Mouse (Mus musculus): ENCODE measurements at regions not wholly inside any gene's neighbourhood (a gene's known extent, or its start where the extent isn't known, plus 50 kb on each side); places are given as distances from the start of the nearest gene placed in this dataset.

GRCm38 (mm10) chr19:45288722-45289121, 53.1 kb upstream of the Lbx1 start:
- no peak for DNase-seq (ENCODE audit: low spot score)

- no peak for DNase-seq (ENCODE audit: low spot score)
Observed at GRCm38 (mm10) chr19:45297812-45298211, 62.2 kb upstream of the Lbx1 start.

DNA sequence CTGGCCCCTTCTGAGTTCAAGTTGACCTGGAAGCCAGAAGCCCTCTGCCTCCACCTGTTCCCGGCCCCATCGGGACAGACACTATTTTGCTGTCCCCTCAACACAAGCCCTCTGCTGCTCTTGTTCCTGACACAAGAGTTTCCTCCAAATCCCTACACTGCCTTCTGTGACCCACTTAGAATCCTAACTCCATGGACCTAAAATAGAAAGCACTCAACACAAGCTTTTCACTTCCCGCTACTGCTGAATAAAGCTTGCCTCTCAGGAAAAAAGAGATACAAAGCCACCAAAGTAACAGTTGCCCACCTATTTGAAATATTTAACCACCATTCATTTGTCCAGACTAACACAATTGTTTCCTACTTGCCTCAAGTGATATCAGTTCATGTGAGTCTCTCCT, 63.7 kb upstream of the Lbx1 start:
- DNase-seq (ENCODE audit: low spot score), result no peak

GRCm38 (mm10) chr19:45299768-45300167, 63.8 kb upstream of the Btrc start:
- DNase-seq (ENCODE audit: low spot score), result no peak

- no peak for DNase-seq (ENCODE audit: low spot score)
Observed at GRCm38 (mm10) chr19:45300691-45301431, 62.7 kb upstream of the Btrc start.

DNA sequence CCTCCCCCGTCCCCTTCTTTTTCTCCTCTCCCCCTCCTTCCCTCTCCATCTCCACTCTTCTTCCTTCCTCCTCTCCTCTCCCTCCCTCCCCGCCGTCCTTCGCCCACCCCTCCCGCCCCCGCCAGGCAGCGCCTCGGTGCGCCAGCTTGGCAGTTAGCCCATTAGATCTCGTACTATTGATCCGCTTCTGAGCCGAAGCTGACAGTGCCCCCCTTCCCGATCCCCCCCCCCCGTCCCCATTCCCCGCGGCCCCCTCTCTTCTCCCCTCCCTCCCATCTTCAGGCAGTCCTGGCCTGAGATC, 62.2 kb upstream of the Btrc start:
- no peak for DNase-seq (ENCODE audit: low spot score)

DNA sequence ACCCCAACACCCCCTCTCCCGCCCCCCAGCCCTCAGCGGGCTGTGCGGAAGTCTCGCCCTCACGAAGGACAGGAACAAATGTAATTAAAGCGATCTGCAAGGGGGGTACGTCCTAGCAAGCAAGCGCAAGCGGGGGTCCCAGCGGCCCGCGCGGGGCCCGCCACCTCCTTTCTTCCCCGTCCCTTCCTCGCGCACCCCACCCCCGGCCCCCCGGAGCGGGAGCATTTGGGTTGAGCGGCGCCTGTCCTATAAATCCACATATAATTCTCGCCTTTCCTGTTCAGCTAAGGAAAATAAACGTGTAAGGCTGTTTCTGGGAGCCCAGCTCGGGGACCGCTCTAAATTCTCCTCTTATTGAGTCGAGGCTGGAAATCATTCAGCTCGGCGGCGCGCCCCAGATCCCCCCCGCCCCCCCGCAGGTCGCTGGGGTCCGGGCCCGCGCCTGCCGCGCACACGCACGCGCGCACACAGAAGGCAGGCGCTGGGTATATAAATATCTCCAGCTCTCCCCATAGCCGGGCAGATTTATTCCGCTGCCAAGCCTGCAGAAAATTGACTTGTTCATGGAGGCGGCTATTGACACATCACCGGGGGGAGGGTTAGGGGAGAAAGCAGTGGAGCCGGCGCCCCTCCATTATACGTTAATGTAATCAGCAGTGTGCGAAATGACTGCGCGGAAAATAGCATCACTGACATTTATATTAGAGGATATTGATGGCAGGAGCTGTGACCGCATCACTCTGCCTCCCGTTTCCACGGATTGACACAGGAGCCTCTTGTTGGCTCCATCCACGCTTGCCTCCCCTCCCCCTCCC, 61.6 kb upstream of the Btrc start:
- DNase-seq (ENCODE audit: low spot score), result no peak

- no peak for DNase-seq (ENCODE audit: low spot score)
Observed at GRCm38 (mm10) chr19:45302548-45303241, 60.8 kb upstream of the Btrc start.

DNA sequence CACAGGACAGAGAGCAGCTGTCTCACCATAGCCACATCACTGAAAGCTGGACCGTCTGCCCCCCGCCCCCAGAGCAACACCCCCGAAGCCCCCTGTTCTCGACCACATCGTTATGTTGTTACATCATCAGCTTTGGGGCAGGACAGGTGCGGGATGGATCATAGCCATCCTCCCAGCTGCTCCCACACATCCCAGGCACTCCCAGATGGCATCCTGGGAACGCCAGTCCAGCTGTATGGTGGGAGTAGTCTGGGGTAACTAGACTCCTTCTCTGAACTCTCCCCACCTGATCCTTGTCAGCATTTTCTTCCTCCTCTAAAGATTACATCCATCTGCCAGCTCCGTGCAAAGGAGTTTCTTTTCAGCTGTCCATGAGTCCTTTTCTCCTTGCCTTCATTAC, 59.0 kb upstream of the Btrc start:
- DNase-seq (ENCODE audit: low spot score), result no peak

DNA sequence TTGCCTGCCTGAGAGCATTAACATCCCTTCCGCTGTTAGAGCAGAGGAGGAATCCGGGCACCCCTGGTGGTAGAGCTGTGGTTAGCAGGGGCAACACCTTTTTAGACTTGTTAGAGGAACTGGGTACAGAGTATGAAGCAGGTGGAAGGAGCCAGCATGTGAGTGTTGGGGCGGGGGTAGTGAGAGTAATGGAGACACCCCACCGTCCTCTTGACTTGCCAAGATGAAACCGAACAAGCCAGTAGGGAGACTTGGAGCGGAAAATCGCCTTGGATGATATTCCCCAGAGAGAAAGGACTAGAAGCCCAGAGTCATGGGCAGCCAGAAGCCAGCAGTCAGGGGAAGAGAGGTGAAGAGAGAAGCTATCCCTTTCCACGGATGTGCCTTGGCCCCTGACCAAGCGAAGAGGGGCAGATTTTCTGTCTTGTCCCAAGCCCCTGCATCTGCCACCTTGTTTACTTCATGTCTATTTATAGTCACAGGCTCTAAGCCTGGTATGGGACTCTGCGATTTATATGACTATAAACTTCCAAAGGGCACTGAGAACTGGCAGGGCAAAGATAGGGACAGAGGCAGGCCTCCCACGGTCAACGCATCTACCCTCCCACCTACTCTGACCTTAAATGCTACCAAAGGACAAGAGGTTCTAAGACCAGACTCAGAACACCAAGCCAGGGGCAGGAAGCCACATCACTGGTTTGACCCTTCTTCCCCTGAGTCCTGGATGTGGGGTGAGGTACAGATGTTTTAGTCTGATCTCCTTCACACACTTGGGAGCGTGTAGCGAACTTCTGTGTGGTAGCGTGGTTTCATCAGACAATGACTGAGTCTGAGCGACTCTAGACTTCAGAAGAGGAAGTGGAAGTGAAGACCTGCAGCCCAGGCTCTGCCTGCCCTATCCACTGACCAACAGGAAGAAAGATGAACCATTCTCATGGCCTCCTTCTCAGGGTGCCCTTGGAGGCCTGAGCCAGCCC, 55.9 kb upstream of the Btrc start:
- DNase-seq (ENCODE audit: low spot score), result no peak

DNA sequence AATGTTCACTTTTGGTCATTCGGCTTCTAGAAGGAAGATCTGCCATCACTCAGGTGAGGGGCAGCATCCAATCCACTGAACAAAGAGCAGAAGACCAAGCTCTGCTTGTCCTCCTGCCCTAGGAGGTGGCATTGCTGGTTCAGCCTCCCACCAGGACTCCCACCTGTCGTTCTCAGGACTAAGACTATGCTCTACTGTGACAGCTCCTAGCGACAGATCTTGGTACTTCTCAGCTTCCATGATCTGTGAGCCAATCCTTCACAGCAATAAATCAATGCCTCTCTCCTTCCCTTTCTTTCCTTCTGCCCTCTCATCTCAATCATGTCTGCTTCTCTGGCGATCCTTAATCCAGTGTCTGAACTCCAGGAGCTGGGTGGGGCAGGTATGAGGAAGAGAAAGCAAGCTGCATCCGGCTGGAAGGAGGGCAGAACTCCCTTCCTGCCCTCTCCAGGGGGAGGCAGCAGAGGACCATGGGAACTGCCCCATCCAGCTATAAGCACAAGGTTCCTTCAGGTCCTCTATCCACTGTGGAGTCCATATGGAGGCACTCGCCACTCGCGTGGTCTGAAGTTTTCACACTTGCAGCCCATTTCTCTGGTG, 54.8 kb upstream of the Btrc start:
- no peak for DNase-seq (ENCODE audit: low spot score)

DNA sequence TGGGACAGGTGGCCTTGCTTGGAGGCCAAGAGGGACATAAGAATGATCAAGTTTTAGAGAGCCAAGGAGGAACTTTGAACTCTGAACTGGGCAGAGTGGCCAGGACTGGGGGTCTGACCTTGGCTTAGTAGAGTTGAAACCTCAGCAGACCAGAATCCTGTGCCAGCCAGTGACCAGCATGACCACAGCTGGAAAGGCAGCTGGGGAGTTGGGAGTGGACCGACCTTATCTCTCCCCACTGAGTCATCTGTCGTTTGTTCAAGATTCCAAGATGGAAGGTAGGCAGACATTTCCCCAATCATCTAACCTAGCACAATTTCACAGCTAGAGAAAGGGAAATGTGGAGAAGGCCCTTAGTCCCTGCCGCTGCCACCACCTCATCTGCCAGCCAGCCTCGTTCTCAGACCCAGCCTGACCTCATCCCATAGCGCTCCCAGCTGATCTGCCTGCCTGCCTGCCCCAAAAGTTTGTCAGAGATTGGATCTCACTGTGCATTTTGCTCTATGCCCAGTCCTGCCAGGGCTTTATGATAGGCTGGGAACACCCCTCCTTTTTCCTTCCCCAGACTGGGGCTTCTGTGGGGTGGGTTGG, 53.1 kb upstream of the Btrc start:
- DNase-seq (ENCODE audit: low spot score), result no peak

GRCm38 (mm10) chr19:45310944-45311603, 52.5 kb upstream of the Btrc start:
- peak; percentile 69 for DNase-seq (ENCODE audit: low spot score)

DNA sequence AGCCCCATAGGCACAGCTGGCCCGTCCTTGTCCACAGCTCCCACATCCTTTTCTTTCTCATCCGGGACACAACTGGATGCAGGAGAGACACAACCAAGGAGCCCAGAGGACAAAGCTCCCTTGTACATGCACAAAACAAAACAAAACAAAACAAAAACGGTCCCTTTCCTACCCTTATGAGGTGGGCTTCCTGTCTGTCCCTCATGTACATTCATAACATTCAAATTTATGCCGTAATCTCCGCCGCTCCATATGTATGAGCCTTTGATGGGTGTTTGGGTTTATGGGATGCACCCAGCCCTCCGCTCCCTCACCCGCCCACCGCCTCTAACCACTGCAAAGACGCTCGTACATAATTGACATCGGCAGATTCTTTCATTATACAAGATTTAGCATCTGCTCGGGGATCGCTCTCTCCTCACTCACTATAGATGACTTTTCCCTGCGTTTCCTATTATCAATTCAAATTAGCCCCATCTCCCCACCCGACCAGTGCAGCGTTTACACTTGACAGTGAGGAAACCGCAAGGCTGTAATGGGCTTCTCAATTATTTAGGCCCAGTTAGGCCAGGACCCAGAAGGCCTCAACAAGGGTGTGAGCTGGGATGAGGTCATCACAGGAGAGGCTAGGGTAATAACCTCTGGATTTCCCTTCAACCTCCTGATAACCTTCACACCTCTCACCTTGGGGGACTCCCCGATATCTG, 51.5 kb upstream of the Btrc start:
- DNase-seq (ENCODE audit: low spot score), result no peak

DNA sequence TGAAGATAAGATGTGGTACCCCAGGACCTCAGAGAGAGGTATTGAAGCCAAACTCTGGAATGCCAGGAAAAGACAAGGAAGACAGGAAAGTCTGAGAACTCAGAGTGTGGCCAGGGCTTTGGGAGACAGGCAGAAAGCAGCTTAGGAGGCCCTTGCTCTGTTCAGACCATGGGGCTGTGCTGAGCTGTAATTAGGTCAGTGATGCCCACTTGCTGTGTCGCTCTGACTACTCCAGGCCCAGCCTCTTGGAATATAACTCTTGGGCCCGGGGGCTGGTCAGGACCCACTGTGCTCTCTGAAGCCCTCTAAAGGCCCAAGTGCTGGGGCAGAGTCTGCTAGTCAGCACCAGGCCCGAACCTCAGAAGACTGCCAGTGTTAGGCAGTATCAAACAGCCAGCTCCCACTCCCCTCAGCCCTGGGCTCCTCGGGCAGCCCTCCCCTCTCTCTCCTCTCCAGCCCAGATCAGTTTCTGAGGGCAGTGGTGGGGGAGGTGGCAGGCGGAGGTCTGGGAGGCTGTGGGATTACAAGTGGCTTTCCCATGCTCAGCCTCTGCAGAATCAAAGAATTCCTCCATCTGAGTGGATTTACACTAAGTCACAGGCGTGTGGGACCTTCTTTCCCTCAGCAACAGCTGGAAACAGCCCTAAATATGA, 50.7 kb upstream of the Btrc start:
- DNase-seq (ENCODE audit: low spot score), result no peak

Data from ovary, adult 18-20 months (tissue).